Mouse (Mus musculus) kidney, embryonic 14.5 days (tissue): ENCODE data around the gene Colq. TPM values are rescaled to one million over a fixed set of nuclear protein-coding genes. Genes with fewer than 3 reads are reported as not detected.
"Not testable (repeated sequence)": the region's sequence is repeated elsewhere in the genome, so short reads cannot be mapped to it uniquely, and the experiment has no call there.

Experiments
- ATAC-seq: fragments of 200-750 bp; cut with Nextera tagmentation; 2 replicates; pipeline ENCODE4 v1.8.0; 2017; ENCODE audit warnings: moderate number of reproducible peaks, mild to moderate bottlenecking, moderate TSS enrichment, moderate library complexity; ENCODE audit not compliant: low FRiP score, low TSS enrichment
- H3K27ac ChIP-seq: fragments of 300-500 bp; sonication (generic); 2 replicates; pipeline ENCODE4 v1.5.1; 2014; ENCODE audit warnings: low read depth, mild to moderate bottlenecking, low read length, moderate library complexity, mixed read lengths
- H3K27me3 ChIP-seq: fragments of 300-500 bp; sonication (generic); 2 replicates; pipeline ENCODE4 v1.6.1; 2014; ENCODE audit warnings: mild to moderate bottlenecking, low read length; ENCODE audit not compliant: control insufficient read depth, insufficient read depth
- H3K36me3 ChIP-seq: fragments of 300-500 bp; sonication (generic); 2 replicates; pipeline ENCODE4 v1.6.1; 2014; ENCODE audit warnings: low read length, mixed read lengths; ENCODE audit not compliant: control insufficient read depth, insufficient read depth
- H3K4me1 ChIP-seq: fragments of 300-500 bp; sonication (generic); 2 replicates; pipeline ENCODE4 v1.6.1; 2014; ENCODE audit warnings: low read length, mixed read lengths; ENCODE audit not compliant: control insufficient read depth, insufficient read depth
- H3K4me2 ChIP-seq: fragments of 300-500 bp; sonication (generic); replicated peaks from 2 replicates; pipeline ENCODE4 v1.6.1; 2014; ENCODE audit warnings: low read depth, mild to moderate bottlenecking, low read length
- H3K4me3 ChIP-seq: fragments of 300-500 bp; sonication (generic); 2 replicates; pipeline ENCODE4 v1.5.1; 2014; ENCODE audit warnings: mild to moderate bottlenecking, low read length
- H3K9ac ChIP-seq: fragments of 300-500 bp; sonication (generic); 2 replicates; pipeline ENCODE4 v1.6.1; 2014; ENCODE audit warnings: low read depth, mild to moderate bottlenecking, low read length, moderate library complexity
- H3K9me3 ChIP-seq: fragments of 300-500 bp; sonication (generic); 2 replicates; pipeline ENCODE4 v1.6.1; 2016; ENCODE audit warnings: low read length; ENCODE audit not compliant: control insufficient read depth
- WGBS: fragments of 180-500 bp; shearing (Covaris S2); extraction: QIAGEN DNeasy Blood & Tissue Kit; methylation state at CpG from one replicate; pipeline ENCODE4 v1.1.7; 2014; 5-methylcytosine and 5-hydroxymethylcytosine counted together
- polyA plus RNA-seq: library from polyadenylated mRNA; unstranded; fragments of >200 nt; fragmentation: Nextera tagmentation; extraction: Ambion mirVana; gene quantifications from 2 replicates; pipeline ENCODE4 v1.2.1, GENCODE M21; 2014

Colq gene
- polyA plus RNA-seq, 1 experiment from 2014 or later, result 3.2 TPM

DNA sequence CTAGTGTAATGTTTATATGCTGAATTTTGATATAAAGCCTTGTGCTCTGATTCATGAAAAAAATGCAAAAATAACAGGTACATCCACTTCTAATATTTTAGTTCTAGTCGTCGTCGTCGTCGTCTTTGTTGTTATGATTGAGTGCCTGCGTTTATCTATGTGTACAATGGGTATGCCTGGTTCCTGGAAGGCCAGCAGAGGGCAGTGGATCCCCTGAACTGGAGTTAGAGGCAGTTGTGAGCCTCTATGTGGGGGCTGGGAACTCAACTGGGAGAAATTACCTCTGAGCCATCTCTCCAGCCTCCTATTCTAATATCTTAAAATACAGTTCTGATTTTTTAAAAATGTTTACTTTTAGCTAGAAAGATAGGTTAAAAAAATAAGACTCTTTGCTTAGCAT is 14.4 kb upstream of the Colq start:
- Histone ChIP-seq H3K9ac (no peak overlapping the region), H3K27me3 (no peaks in the 10 kb centered on the region), H3K4me2 (no peak overlapping the region), H3K4me1 (no peaks in the 10 kb centered on the region), H3K9me3 (no peaks in the 10 kb centered on the region), H3K27ac (no peak overlapping the region), H3K36me3 (no peaks in the 10 kb centered on the region), H3K4me3 (no peak overlapping the region)
- ATAC-seq, result no peak
- 60% methylated on average over 6 of the region's 6 CpGs for WGBS

DNA sequence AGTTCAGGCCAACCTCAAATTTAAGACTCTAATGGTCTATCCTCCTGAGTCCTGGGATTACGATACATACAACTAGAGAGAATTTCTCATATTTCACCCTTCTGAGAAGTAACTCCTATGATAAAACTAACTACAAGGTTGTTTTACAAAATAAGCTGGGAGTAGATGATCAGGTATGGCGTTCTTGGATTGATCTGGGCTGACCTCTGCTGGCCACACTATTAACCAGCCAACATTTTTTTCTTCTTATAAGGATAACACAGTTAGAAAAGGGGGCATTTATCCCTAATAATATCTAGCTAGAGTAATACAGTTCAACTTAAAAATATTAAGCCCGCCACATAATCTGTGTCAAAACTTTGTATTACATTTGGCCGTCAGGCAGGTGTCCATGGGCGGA is 13.8 kb upstream of the Colq start:
- H3K36me3 ChIP-seq, result no peaks in the 10 kb centered on the region
- H3K4me1 ChIP-seq, result no peaks in the 10 kb centered on the region
- no peak overlapping the region for H3K4me3 ChIP-seq
- H3K9ac ChIP-seq, result no peak overlapping the region
- H3K4me2 ChIP-seq, result no peak overlapping the region
- no peak for ATAC-seq
- no peaks in the 10 kb centered on the region for H3K9me3 ChIP-seq
- 77% methylated on average over 5 of the region's 5 CpGs for WGBS
- no peak overlapping the region for H3K27ac ChIP-seq
- H3K27me3 ChIP-seq, result no peaks in the 10 kb centered on the region

DNA sequence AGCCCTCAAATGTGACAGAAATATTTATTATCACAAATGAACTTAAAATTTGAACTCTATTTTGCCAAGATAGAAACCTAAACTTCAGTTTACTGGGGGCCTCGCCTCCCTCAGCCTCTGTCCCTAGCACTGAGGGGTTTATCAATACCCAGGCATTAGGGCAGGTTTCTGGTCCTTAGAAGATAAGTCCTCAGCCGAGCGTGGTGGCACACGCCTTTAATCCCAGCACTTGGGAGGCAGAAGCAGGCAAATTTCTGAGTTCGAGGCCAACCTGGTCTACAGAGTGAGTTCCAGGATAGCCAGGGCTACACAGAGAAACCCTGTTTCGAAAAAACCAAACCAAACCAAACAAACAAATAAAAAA is 11.5 kb upstream of the Colq start:
- not testable (repeated sequence) for H3K4me1 ChIP-seq, H3K27me3 ChIP-seq, ATAC-seq, H3K27ac ChIP-seq, H3K36me3 ChIP-seq, H3K9ac ChIP-seq, H3K4me2 ChIP-seq, H3K9me3 ChIP-seq, H3K4me3 ChIP-seq
- whole genome bisulfite sequencing, result 80% methylated on average over 6 of the region's 6 CpGs

DNA sequence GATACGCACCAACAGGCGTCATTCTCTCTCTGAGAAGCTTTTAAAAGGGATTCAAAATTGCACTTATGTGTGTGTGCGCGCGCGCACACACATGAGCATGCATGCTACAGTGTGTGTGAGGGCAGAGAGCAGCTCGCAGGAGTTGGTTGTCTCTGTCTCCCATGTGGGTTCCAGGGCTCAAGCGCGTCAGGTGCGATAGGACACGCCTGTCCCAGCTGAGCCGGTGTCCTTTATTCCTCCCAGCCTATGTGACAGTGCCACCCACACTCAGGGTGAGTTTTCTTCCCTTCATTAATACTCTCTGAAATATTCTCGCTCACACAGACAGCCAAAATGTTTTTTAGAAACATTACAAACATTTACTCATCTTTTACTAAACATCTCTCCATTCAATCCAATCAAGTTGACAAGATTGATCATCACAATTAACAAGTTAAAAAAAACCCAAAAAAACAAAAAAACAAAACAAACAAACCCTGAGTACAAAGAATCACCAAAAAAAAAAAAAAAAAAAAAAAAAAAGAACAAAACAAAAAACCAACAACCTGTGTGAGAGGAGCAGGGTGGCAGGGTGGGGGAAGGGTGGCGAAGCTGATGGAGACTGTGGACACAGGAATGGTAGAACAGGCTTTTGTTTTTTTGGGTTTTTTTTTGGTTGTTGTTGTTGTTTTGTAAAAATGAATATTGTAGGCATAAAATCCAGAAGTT is 10.9 kb upstream of the Colq start:
- ATAC-seq, result no peak
- no peak overlapping the region for H3K4me3 ChIP-seq
- H3K27me3 ChIP-seq, result no peaks in the 10 kb centered on the region
- H3K9ac ChIP-seq, result no peak overlapping the region
- no peaks in the 10 kb centered on the region for H3K36me3 ChIP-seq
- no peaks in the 10 kb centered on the region for H3K4me1 ChIP-seq
- H3K27ac ChIP-seq, result no peak overlapping the region
- no peak overlapping the region for H3K4me2 ChIP-seq
- 94% methylated on average over 14 of the region's 14 CpGs for WGBS
- H3K9me3 ChIP-seq, result no peaks in the 10 kb centered on the region

DNA sequence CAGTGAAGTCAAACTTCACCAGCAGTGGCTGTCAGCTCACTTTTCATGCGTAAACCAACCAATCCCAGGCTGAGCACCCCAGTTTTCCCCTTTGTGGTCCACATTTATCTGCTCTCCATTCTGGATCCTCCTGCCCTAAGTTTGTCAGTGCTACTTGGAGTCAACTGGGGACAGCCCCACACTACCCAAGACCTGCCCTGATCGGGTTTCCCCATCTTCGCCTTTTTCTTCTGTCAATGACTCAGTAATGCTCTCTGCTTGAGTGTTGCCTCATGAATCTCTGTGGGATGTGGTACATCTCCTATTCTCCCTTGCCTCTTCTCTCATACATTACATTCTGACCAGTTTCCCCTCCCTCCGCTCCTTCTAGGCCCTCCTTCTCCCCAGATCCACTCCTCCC is 6.3 kb upstream of the Colq start:
- ATAC-seq, result no peak
- Histone ChIP-seq H3K4me2 (no peak overlapping the region), H3K4me3 (no peak overlapping the region), H3K27ac (no peak overlapping the region), H3K9me3 (no peaks in the 10 kb centered on the region), H3K36me3 (no peaks in the 10 kb centered on the region), H3K4me1 (no peaks in the 10 kb centered on the region), H3K27me3 (no peaks in the 10 kb centered on the region), H3K9ac (no peak overlapping the region)
- 80% methylated on average over 4 of the region's 4 CpGs for WGBS

DNA sequence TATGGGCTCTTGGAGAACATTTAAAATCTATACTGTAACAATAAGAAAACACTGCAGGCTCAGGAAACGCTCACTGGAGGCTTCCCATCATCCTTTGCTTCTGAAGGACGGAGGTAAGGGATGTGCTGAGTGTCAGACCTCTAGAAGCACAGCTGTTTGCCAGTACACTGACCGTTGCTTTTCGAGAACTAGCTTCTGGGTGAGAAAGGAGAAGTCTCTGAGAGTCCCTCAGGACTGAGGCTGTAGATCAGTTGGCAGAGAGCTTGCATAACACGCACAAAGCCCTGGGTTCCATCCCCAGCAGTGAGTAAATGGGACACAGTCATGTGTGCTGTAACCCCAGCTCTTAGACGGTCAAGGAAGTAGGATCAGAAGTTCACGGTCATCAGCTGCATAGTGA is 5.3 kb upstream of the Colq start:
- WGBS, result 80% methylated on average over 7 of the region's 7 CpGs
- H3K4me1 ChIP-seq, result no peaks in the 10 kb centered on the region
- ATAC-seq, result no peak

DNA sequence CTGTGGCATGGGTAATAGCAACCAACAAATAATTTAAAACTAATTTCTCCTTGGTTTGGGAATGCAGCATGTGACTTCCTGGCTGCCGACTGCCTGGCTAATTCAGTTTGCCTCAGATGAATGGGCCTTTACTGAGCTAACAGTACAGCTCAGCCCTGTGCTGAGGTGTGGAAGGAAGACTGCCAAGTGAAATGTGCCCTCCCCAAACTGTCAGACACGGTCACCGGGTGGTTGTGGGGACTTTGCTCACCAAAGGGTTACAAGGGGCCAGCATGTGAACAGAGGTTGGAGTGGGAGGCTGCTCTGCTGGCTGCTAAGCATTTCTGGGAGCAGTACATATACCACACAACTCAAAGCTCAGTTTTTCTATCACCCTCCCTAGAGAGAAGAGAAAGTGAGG is 3.5 kb upstream of the Colq start:
- ATAC-seq, result no peak
- no peaks in the 10 kb centered on the region for H3K27me3 ChIP-seq
- 59% methylated on average over 3 of the region's 3 CpGs for whole genome bisulfite sequencing
- no peaks in the 10 kb centered on the region for H3K9me3 ChIP-seq
- H3K36me3 ChIP-seq, result no peaks in the 10 kb centered on the region
- H3K4me1 ChIP-seq, result no peaks in the 10 kb centered on the region
- no peak overlapping the region for H3K4me3 ChIP-seq
- no peak overlapping the region for H3K4me2 ChIP-seq
- H3K9ac ChIP-seq, result no peak overlapping the region
- no peak overlapping the region for H3K27ac ChIP-seq

More for the DNA sequence above, 5.3 kb upstream of the Colq start:
- Histone ChIP-seq H3K9me3 (no peaks in the 10 kb centered on the region), H3K4me2 (no peak overlapping the region), H3K4me3 (no peak overlapping the region), H3K36me3 (no peaks in the 10 kb centered on the region), H3K27me3 (no peaks in the 10 kb centered on the region), H3K9ac (no peak overlapping the region), H3K27ac (no peak overlapping the region)

DNA sequence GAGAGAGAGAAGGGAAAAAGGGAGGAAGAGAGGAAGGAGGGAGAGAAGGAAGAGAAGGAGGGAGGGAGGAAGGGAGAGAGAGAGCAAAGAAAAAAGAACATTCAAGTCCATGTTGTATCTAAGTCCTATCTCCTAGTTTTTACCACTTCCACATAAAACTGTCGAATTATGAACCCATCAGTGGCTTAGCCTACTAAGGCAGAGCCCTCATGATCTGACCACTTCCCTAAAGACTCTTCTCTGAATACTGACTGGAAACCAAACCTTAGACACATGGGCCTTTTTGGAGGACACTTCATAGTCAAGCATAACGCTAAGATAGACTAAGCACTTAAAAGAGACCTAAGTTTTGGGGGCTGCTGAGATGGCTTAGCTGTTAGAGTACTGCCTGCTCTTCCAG is 1.9 kb upstream of the Colq start:
- Histone ChIP-seq H3K4me3 (no peak overlapping the region), H3K4me2 (no peak overlapping the region), H3K27me3 (no peaks in the 10 kb centered on the region), H3K4me1 (no peaks in the 10 kb centered on the region), H3K9me3 (no peaks in the 10 kb centered on the region), H3K9ac (no peak overlapping the region), H3K36me3 (no peaks in the 10 kb centered on the region), H3K27ac (no peak overlapping the region)
- ATAC-seq, result no peak
- WGBS, result 91% methylated on average over 2 of the region's 2 CpGs

DNA sequence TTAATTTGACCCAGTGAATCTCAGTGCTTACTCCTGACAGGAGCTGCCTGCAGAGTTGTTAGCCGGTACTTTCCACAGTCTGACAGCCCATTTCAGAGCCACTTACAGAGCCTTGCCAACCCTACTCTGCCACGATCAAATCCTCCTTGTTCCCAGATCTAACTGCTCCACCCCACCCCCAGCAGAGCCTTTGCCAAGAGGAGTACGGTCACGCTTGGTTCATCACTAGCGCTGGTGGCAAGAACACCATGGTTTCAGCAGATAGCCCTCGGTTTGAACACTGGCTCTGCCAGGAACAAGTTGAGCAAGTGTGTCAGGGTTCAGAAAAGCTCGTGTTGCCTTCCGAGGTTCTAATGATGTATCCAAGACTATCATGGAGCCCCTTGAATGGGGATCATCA is 4.7 kb downstream of the Colq start:
- Histone ChIP-seq H3K27me3 (no peaks in the 10 kb centered on the region), H3K36me3 (no peaks in the 10 kb centered on the region), H3K27ac (no peak overlapping the region), H3K9ac (no peak overlapping the region), H3K9me3 (no peaks in the 10 kb centered on the region), H3K4me2 (no peak overlapping the region), H3K4me1 (no peaks in the 10 kb centered on the region), H3K4me3 (no peak overlapping the region)
- ATAC-seq, result no peak
- 82% methylated on average over 8 of the region's 8 CpGs for WGBS
